In the genomic region with DNA sequence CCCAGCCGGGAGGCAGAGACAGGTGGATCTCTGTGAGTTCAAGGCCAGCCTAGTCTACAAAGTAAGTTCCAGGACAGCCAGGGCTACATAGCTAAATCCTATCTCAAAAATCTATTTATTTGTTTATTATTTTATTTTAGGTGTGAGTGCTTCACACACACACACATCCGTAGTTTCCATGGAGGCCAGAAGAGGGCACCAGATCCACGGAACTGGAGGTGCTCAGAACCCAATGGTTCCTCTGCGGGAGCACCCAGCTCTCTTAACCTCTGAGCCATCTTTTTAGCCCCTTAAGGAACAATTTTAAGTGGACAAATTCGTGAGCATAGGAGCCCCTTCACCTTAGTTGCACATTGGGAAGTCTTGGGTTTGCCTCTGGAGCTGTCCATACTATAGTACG, we compare ENCODE assay signal across 10 mouse cellular contexts. TPM values are rescaled to one million over a fixed set of nuclear protein-coding genes. Genes with fewer than 3 reads are reported as not detected.
DNase-seq lines count a peak whose midpoint lies in the region; ATAC-seq and TF ChIP-seq lines count a peak whose summit lies in the region.
"Had no signal": no experiment of that assay in that cellular context is flagged by ENCODE, and none has a peak within 500 bp of the region (broad histone marks: within the 10 kb centered on the region; RNA-seq: fewer than 3 reads in every experiment).

No protein-coding gene starts in this region.

- peak; percentile 50 to 80 for DNase-seq in adrenal gland, adult (ENCODE audit: inconsistent age in 2 of 2, low spot score in 1 of 2)
- DNase-seq in adrenal gland, adult 8-10 months, result no peak
- peak; percentile 36 for DNase-seq in liver
- DNase-seq in adrenal gland, postnatal 36 days, result peak; percentile 62 to 75
- DNase-seq in gastrocnemius, postnatal 4 days (ENCODE audit: low spot score in 2 of 2), result peak; percentile 29 to 38
- DNase-seq in limb, embryonic 14.5 days (ENCODE audit: low spot score), result peak; percentile 11
- DNase-seq in spleen, postnatal 10 days (ENCODE audit: low spot score in 2 of 2), result peak; percentile 15 to 70

- no peak overlapping the region for H3K4me2 ChIP-seq in liver, embryonic 12.5 days
- H3K4me2 ChIP-seq in limb, embryonic 14.5 days (replicated peaks; ENCODE audit: low read depth, low read length, severe bottlenecking), result no peak overlapping the region

- no peaks in the 10 kb centered on the region for H3K36me3 ChIP-seq in liver, embryonic 12.5 days
- H3K36me3 ChIP-seq in limb, embryonic 14.5 days (ENCODE audit: control insufficient read depth, insufficient read depth, low read length), result no peaks in the 10 kb centered on the region

- no peak overlapping the region for H3K27ac ChIP-seq in liver, embryonic 12.5 days
- H3K27ac ChIP-seq in limb, embryonic 14.5 days (replicated peaks; ENCODE audit: low read depth, low read length), result no peak overlapping the region
- H3K27ac ChIP-seq: macrophage had no signal

- peaks cover 7% of the 10 kb centered on the region; the same call in 1 of the 2 replicates for H3K4me1 ChIP-seq in liver, embryonic 12.5 days
- no peaks in the 10 kb centered on the region for H3K4me1 ChIP-seq in limb, embryonic 14.5 days (ENCODE audit: control insufficient read depth, insufficient read depth, low read length)

- no peak for ATAC-seq in liver, embryonic 12.5 days
- ATAC-seq in limb, embryonic 14.5 days (ENCODE audit: low FRiP score, low read depth), result no peak

- no peaks in the 10 kb centered on the region for H3K9me3 ChIP-seq in liver, embryonic 12.5 days (replicated peaks)
- no peaks in the 10 kb centered on the region for H3K9me3 ChIP-seq in limb, embryonic 14.5 days (ENCODE audit: control insufficient read depth, low read length)

- no peak for TF ChIP-seq POLR2A in limb, embryonic 14.5 days (IDR thresholded peaks at IDR 0.05; ENCODE audit: borderline replicate concordance, extremely low read depth, insufficient read depth, insufficient read length)

- H3K4me3 ChIP-seq in liver, embryonic 12.5 days, result no peak overlapping the region
- no peak overlapping the region for H3K4me3 ChIP-seq in limb, embryonic 14.5 days (replicated peaks; ENCODE audit: low read length)

- H3K9ac ChIP-seq in liver, embryonic 12.5 days, result no peak overlapping the region
- H3K9ac ChIP-seq in limb, embryonic 14.5 days (ENCODE audit: low read depth, low read length, severe bottlenecking), result no peak overlapping the region

- WGBS in liver, embryonic 12.5 days (ENCODE audit: insufficient replicate concordance), result 42% methylated on average over 6 of the region's 6 CpGs
- 41% methylated on average over 6 of the region's 6 CpGs for WGBS in limb, embryonic 14.5 days

- peaks cover 11% of the 10 kb centered on the region; the same call in 1 of the 2 replicates for H3K27me3 ChIP-seq in liver, embryonic 12.5 days (replicated peaks)
- H3K27me3 ChIP-seq in limb, embryonic 14.5 days (ENCODE audit: control insufficient read depth, insufficient read depth, low read length), result no peaks in the 10 kb centered on the region

RNA-seq across cellular contexts. Expression of a gene that starts 20.0 kb away (rescaled TPM):
- not detected for total RNA-seq in adrenal gland, adult 8-10 months (2022)
- not detected in 2 replicates for polyA plus RNA-seq in liver, embryonic 12.5 days (2016; fragmentation: Nextera tagmentation; extraction: Ambion mirVana)
- total RNA-seq in adrenal gland, postnatal 36 days (2021), result not detected
- not detected for total RNA-seq in gastrocnemius, postnatal 4 days (2021)
- polyA plus RNA-seq in limb, embryonic 14.5 days (2012; rRNA removed), result 0.08 and 0.13 TPM in 2 replicates
- not detected in 2 replicates for polyA plus RNA-seq in limb, embryonic 14.5 days (2014; fragmentation: Nextera tagmentation; extraction: Ambion mirVana)
- polyA plus RNA-seq: C2C12, macrophage had no signal
